Mouse (Mus musculus) intestine, embryonic 16.5 days (tissue): ENCODE results near the gene Hp. TPM values are rescaled to one million over a fixed set of nuclear protein-coding genes. Genes with fewer than 3 reads are reported as not detected.

Experiments used
- ATAC-seq: fragments of 200-750 bp; cut with Nextera tagmentation; 2 replicates; pipeline ENCODE4 v1.8.0; 2017; ENCODE audit warnings: moderate TSS enrichment, moderate library complexity
- H3K27ac ChIP-seq: fragments of 300-500 bp; sonication (generic); 2 replicates; pipeline ENCODE4 v1.5.1; 2014; ENCODE audit warnings: mild to moderate bottlenecking, low read length
- H3K27me3 ChIP-seq: fragments of 300-500 bp; sonication (generic); replicated peaks from 2 replicates; pipeline ENCODE4 v1.6.1; 2014; ENCODE audit warnings: low read length, control low read depth, mixed read lengths; ENCODE audit not compliant: control insufficient read depth, insufficient read depth
- H3K36me3 ChIP-seq: fragments of 300-500 bp; sonication (generic); 2 replicates; pipeline ENCODE4 v1.6.1; 2014; ENCODE audit warnings: low read length, control low read depth; ENCODE audit not compliant: control insufficient read depth, insufficient read depth
- H3K4me1 ChIP-seq: fragments of 300-500 bp; sonication (generic); 2 replicates; pipeline ENCODE4 v1.6.1; 2014; ENCODE audit warnings: low read length, control low read depth, mixed read lengths; ENCODE audit not compliant: control insufficient read depth, insufficient read depth
- H3K4me2 ChIP-seq: fragments of 300-500 bp; sonication (generic); 2 replicates; pipeline ENCODE4 v1.6.1; 2014; ENCODE audit warnings: low read depth, low read length, control low read depth
- H3K4me3 ChIP-seq: fragments of 300-500 bp; sonication (generic); 2 replicates; pipeline ENCODE4 v1.5.1; 2014; ENCODE audit warnings: mild to moderate bottlenecking, low read length
- H3K9ac ChIP-seq: fragments of 300-500 bp; sonication (generic); 2 replicates; pipeline ENCODE4 v1.6.1; 2014; ENCODE audit warnings: low read depth, low read length
- H3K9me3 ChIP-seq: fragments of 300-500 bp; sonication (generic); 2 replicates; pipeline ENCODE4 v1.6.1; 2016; ENCODE audit warnings: low read length, control low read depth; ENCODE audit not compliant: control insufficient read depth
- WGBS: fragments of 180-500 bp; shearing (Covaris S2); extraction: QIAGEN DNeasy Blood & Tissue Kit; methylation state at CpG from one replicate; pipeline ENCODE4 v1.1.7; 2014; 5-methylcytosine and 5-hydroxymethylcytosine counted together
- polyA plus RNA-seq: library from polyadenylated mRNA; unstranded; fragments of >200 nt; fragmentation: Nextera tagmentation; extraction: Ambion mirVana; gene quantifications from 2 replicates; pipeline ENCODE4 v1.2.1, GENCODE M21; 2015

Hp gene
- polyA plus RNA-seq, 1 experiment from 2014 or later = 2.8 TPM

- H3K9ac ChIP-seq = peak within 1 kb of the TSS; percentile 92
Observed at GRCm38 (mm10) chr8:109565498-109566333, 13.3 kb downstream of the Hp start, which contains the start of the genes Dhx38 and Txnl4b. Dhx38 (minus strand) TSS chr8:109565861. Txnl4b (plus strand) TSS chr8:109565892.

GRCm38 (mm10) chr8:109564766-109565165 lies 14.2 kb downstream of the Hp start:
- peak overlapping the region; percentile 77 for H3K4me2 ChIP-seq
- no peak for ATAC-seq
- no peaks in the 10 kb centered on the region for H3K9me3 ChIP-seq
- H3K36me3 ChIP-seq = no peaks in the 10 kb centered on the region
- WGBS = 7% methylated on average over 10 of the region's 10 CpGs
- peaks cover 7% of the 10 kb centered on the region for H3K4me1 ChIP-seq
- H3K9ac ChIP-seq = peak overlapping the region; percentile 92
- peak overlapping the region; percentile 95 for H3K27ac ChIP-seq
- H3K27me3 ChIP-seq = no peaks in the 10 kb centered on the region
- peak overlapping the region; percentile 87 for H3K4me3 ChIP-seq

More at GRCm38 (mm10) chr8:109565498-109566333, 13.3 kb downstream of the Hp start, which contains the start of the genes Dhx38 and Txnl4b:
- H3K9me3 ChIP-seq = no peaks in the 10 kb centered on the region
- H3K4me2 ChIP-seq = peak within 1 kb of the TSS; percentile 77
- no peaks in the 10 kb centered on the region for H3K27me3 ChIP-seq
- H3K4me1 ChIP-seq = peaks cover 7% of the 10 kb centered on the region
- no peaks in the 10 kb centered on the region for H3K36me3 ChIP-seq
- under 1% methylated on average over 52 of the region's 52 CpGs for WGBS
- peak within 1 kb of the TSS; percentile 95 for H3K27ac ChIP-seq
- ATAC-seq = peak; percentile 100
- peak within 1 kb of the TSS; percentile 87 for H3K4me3 ChIP-seq

GRCm38 (mm10) chr8:109563881-109564280 lies 15.1 kb downstream of the Hp start:
- peak overlapping the region; percentile 77; the same call in 1 of the 2 replicates for H3K4me2 ChIP-seq
- H3K27me3 ChIP-seq = no peaks in the 10 kb centered on the region
- no peaks in the 10 kb centered on the region for H3K9me3 ChIP-seq
- peaks cover 7% of the 10 kb centered on the region for H3K4me1 ChIP-seq
- H3K9ac ChIP-seq = no peak overlapping the region
- H3K36me3 ChIP-seq = no peaks in the 10 kb centered on the region; the same call in 1 of the 2 replicates
- WGBS = 86% methylated on average over 2 of the region's 2 CpGs
- H3K4me3 ChIP-seq = no peak overlapping the region
- ATAC-seq = no peak
- H3K27ac ChIP-seq = no peak overlapping the region

GRCm38 (mm10) chr8:109551663-109552062 lies 27.3 kb downstream of the Hp start:
- no peak for ATAC-seq
- WGBS = 38% methylated on average over 3 of the region's 3 CpGs

GRCm38 (mm10) chr8:109544049-109544448 lies 34.9 kb downstream of the Hp start:
- H3K9ac ChIP-seq = no peak overlapping the region
- H3K4me2 ChIP-seq = no peak overlapping the region
- H3K27ac ChIP-seq = no peak overlapping the region
- peaks cover 10% of the 10 kb centered on the region; the same call in 1 of the 2 replicates for H3K36me3 ChIP-seq
- H3K27me3 ChIP-seq = no peaks in the 10 kb centered on the region
- no peaks in the 10 kb centered on the region for H3K9me3 ChIP-seq
- no peak for ATAC-seq
- H3K4me3 ChIP-seq = no peak overlapping the region
- 51% methylated on average over 3 of the region's 3 CpGs for WGBS
- H3K4me1 ChIP-seq = no peaks in the 10 kb centered on the region

More at GRCm38 (mm10) chr8:109551663-109552062, 27.3 kb downstream of the Hp start:
- H3K4me2 ChIP-seq = no peak overlapping the region
- no peak overlapping the region for H3K9ac ChIP-seq
- no peak overlapping the region for H3K27ac ChIP-seq
- no peak overlapping the region for H3K4me3 ChIP-seq
- no peaks in the 10 kb centered on the region for H3K27me3 ChIP-seq
- H3K4me1 ChIP-seq = no peaks in the 10 kb centered on the region
- no peaks in the 10 kb centered on the region for H3K9me3 ChIP-seq
- H3K36me3 ChIP-seq = peaks cover 39% of the 10 kb centered on the region

GRCm38 (mm10) chr8:109542748-109543519 lies 36.0 kb downstream of the Hp start:
- Histone ChIP-seq H3K36me3 (peaks cover 5% of the 10 kb centered on the region; the same call in 1 of the 2 replicates), H3K27ac (no peak overlapping the region), H3K9me3 (no peaks in the 10 kb centered on the region), H3K4me2 (no peak overlapping the region), H3K9ac (no peak overlapping the region), H3K27me3 (no peaks in the 10 kb centered on the region), H3K4me3 (no peak overlapping the region), H3K4me1 (no peaks in the 10 kb centered on the region)
- ATAC-seq = no peak
- 78% methylated on average over 8 of the region's 8 CpGs for WGBS

- H3K4me1 ChIP-seq = no peaks in the 10 kb centered on the region
- H3K9me3 ChIP-seq = no peaks in the 10 kb centered on the region
- no peak for ATAC-seq
- no peaks in the 10 kb centered on the region for H3K27me3 ChIP-seq
- H3K4me3 ChIP-seq = no peak overlapping the region
- no peak overlapping the region for H3K4me2 ChIP-seq
- WGBS = 69% methylated on average over 5 of the region's 5 CpGs
- H3K9ac ChIP-seq = no peak overlapping the region
- H3K27ac ChIP-seq = no peak overlapping the region
- no peaks in the 10 kb centered on the region for H3K36me3 ChIP-seq
Observed at GRCm38 (mm10) chr8:109542165-109542564, 36.8 kb downstream of the Hp start.

GRCm38 (mm10) chr8:109536703-109537102 lies 42.3 kb downstream of the Hp start:
- Histone ChIP-seq H3K4me2 (no peak overlapping the region; the same call in 1 of the 2 replicates), H3K4me1 (no peaks in the 10 kb centered on the region), H3K27ac (no peak overlapping the region), H3K9ac (no peak overlapping the region), H3K36me3 (no peaks in the 10 kb centered on the region), H3K4me3 (no peak overlapping the region), H3K9me3 (no peaks in the 10 kb centered on the region), H3K27me3 (no peaks in the 10 kb centered on the region)
- ATAC-seq = peak; percentile 73
- WGBS = 7% methylated on average over 5 of the region's 5 CpGs
